Mouse (Mus musculus) erythroblast, adult 5-6 weeks (primary cell): Measurements from ENCODE around the gene Cnrip1. TPM values are rescaled to one million over a fixed set of nuclear protein-coding genes. Genes with fewer than 3 reads are reported as not detected.
"Not testable (repeated sequence)": the region's sequence is repeated elsewhere in the genome, so short reads cannot be mapped to it uniquely, and the experiment has no call there.

ENCODE experiments used
- ATAC-seq: replicated peaks from 2 replicates; pipeline ENCODE4 v1.8.0; 2016; ENCODE audit warnings: moderate number of reproducible peaks, mild to moderate bottlenecking, moderate TSS enrichment, inconsistent platforms; ENCODE audit not compliant: poor library complexity, low FRiP score, severe bottlenecking
- total RNA-seq, 2 experiments: library from RNA; stranded (forward) in 1 of 2; stranded (reverse) in 1 of 2; fragments of 150-400 nt in 1 of 2; fragments of 200-764, 138-1000 nt in 1 of 2; gene quantifications; 2 replicates each; pipeline versions ENCODE4 v1.2.3 to v1.2.4; 2015 to 2017; ENCODE audit warnings: low replicate concordance in 2 of 2

The Cnrip1 gene
- not detected in 2 replicates for total RNA-seq (2015; ENCODE audit: low replicate concordance)
- total RNA-seq (2017; ENCODE audit: low replicate concordance) = 1.1 TPM in 1 of 2 replicates, not detected in the other

GRCm38 (mm10) chr11:17051545-17052475 lies at the start of gene Cnrip1, which contains the start of gene Plek:
Gene Cnrip1 (plus strand): TSS chr11:17051586.
Gene Plek (minus strand): TSS chr11:17052381.
- no peak for ATAC-seq

- ATAC-seq = no peak
Observed at GRCm38 (mm10) chr11:17002739-17003373, 48.5 kb upstream of the Cnrip1 start.

- ATAC-seq = no peak
Observed at GRCm38 (mm10) chr11:17003757-17004156, 47.6 kb upstream of the Cnrip1 start.

DNA sequence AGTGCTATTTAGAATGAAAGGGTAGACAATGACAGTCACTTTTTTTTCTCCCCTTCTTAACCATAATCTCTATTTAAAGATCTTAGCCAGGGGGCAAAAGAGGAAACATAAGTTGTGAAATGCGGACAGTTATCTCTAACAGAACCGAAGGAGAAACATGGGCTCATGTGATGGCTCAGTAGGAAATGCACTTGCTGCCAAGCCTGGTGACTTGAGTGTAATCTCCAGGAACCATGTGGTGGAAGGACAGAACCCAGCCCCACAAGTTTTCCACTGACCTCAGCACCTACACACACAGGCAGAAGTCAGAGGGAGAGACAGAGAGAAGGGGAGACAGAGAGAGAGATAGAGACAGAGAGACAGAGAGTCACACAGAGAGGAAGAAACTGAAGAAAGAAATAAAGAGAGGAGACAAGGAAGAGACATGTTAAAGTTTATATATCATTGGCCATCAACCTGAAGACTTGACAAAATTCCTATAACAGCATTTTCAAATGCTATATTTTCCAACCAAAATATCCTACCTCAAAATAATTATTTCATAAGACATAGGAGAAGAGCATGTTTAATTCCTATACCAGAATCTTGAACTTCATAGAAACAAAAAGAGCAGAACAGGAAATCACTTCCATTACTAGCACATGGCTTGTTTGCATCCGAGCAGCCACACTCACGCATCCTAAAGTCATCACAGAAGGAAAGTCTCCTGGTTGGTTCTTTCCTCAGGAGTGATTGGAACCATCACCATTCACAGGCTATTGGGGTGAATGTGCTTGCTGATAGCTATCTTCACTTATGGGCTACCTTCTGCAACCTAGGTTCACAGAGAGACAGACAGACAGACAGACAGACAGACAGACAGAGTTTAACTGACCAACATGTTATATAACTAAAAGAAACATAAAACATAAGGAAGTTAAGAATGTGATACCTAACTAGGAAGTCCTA lies 46.2 kb upstream of the Cnrip1 start:
- ATAC-seq = peak; percentile 60; the same call in 1 of the 2 replicates

DNA sequence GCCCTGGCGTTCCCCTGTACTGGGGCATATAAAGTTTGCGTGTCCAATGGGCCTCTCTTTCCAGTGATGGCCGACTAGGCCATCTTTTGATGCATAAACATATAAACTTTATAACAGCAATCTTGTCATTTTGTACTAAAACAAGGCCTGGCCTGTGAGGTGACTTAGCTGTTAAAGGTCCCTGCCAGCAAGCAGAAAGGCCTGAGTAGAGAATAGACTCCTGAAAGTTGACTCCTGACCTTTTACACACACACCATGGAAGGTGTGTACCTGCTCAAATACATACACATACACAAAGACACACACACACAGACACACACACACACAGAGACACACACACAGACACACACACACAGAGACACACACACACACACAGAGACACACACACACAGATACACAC lies 44.9 kb upstream of the Cnrip1 start:
- not testable (repeated sequence) for ATAC-seq

DNA sequence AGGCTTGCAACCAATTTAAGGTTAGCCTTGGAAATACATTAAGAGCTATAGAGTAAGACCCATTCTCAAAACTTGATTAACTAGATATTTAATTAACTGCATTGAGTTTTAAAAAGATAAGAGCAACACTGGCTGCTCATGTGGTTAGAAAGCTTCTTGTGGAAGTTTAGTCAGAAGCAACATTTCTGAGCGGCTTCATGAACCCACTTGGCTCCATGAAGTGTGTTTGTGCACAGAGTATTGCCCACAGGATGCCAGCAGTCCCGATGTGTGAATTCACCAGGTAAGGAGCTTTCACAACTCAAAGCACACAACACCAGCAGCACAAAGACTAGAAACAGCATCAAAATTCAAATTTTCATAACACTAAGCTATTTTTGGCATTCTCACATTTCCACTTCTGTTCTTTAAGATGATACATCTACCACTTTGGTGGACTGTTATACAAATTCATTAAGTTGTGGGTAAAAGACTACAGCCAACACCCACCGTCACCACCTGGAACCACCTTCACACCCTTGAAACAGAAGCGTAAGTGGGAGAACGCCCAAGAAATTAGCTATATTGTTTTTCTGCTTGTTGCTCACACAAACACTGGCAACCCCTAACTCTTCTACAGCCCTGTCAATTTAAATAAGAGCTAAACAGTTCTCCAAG lies 43.7 kb upstream of the Cnrip1 start:
- ATAC-seq = no peak

DNA sequence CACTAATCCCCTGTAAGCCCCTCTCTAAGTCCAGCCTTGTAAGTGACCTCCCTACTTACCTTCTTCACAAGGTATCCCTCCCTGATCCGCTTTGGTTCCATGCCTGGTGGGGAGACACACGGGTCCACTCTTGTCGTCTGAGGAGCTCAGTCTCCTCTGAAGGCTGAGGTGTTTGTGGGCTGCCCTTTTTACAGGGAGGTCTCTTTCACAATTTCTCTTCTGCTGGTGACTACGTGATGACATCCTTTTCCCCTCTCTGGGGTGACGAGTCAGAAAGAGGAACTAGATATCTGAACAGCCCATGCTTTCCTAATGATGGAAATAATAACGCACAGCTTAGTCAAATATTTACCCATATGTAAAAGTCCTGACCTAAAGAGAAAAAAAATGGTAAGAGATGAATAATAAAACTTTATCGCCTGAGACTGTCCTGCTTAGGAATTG lies 42.9 kb upstream of the Cnrip1 start:
- ATAC-seq = no peak

DNA sequence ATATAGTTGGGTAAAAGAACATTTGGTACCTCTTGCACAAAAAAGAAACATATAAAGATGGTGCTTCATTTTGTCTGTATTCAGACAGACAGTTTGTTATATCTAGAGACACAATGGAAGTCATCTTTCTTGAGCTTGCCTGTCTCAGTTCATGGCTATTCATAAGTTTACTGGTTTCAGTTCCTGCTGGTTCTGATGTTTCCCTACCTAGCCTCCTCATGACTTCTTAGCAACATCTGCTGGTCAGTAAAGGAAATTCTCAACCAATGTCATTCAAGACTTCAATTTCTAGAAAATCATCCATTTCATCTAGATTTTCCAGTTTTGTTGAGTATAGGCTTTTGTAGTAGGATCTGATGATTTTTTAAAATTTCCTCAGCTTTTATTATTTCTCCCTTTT lies 38.4 kb upstream of the Cnrip1 start:
- no peak for ATAC-seq

GRCm38 (mm10) chr11:17019328-17019727 lies 32.1 kb upstream of the Cnrip1 start:
- ATAC-seq = no peak

GRCm38 (mm10) chr11:17023206-17023605 lies 28.2 kb upstream of the Cnrip1 start:
- no peak for ATAC-seq

GRCm38 (mm10) chr11:17023984-17024383 lies 27.4 kb upstream of the Cnrip1 start:
- no peak for ATAC-seq

DNA sequence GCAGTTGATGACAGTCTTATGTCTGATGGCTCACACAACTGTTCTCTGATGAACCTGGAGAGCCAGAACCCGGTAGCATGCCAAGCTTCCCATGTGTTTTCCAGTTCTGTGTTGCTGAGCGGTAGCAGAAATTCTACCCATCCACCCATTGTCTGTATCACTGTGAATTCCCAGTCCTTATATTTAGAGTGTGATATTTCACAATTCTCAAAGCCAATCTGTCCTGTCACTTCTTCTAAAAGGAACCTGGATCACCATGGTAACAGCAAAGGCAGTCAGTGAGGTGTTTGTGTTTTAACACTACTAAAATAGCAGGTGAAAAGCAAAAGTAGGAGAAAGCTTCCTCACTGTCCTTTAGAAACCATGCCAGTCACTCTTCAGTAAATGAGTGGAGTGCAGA lies 5.6 kb upstream of the Cnrip1 start:
- no peak for ATAC-seq

- no peak for ATAC-seq
Observed at GRCm38 (mm10) chr11:17052476-17053049, 1.2 kb downstream of the Cnrip1 start.

DNA sequence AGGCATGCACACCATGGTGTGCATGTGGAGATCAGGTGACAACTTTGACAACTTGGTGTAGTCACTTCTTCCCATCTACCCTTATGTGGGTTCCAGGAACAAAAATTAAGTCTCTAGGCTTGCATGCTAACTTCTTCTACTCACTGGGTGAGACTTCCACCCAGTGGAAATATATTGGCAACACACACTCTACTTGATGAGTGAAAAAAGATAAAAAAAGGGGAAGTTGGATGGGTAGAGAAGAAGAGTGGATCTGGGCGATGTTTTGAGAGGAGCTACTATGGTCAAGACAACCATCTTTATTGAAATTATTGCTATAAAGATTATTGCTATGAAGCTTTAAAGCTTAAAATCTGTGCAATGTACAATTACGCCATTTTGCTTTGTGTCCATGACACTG lies 18.0 kb downstream of the Cnrip1 start:
- not testable (repeated sequence) for ATAC-seq

GRCm38 (mm10) chr11:17075656-17076055 lies 24.3 kb downstream of the Cnrip1 start:
- ATAC-seq = no peak

DNA sequence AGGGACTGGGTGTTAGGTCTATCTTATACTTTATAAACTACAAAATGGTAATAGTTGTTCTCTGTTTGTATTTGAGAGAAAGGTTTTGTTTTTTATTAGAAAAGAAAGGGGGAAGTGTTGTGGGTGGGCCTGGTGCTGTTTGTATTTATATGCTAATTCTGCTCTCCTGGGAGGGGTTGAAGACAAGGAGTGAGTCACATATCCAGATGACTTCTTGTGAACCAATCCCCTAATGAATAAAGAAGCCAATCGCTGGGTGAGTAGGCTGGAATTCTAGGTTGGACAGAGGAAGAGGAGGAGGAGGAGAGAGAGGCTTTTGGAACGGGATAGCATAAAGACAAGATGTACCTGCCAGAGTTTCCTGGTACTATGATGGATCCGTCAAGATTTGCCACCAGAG lies 30.7 kb downstream of the Cnrip1 start:
- no peak for ATAC-seq

- ATAC-seq = no peak
Observed at GRCm38 (mm10) chr11:17082953-17083352, 31.6 kb downstream of the Cnrip1 start.

- no peak for ATAC-seq
Observed at GRCm38 (mm10) chr11:17083455-17083854, 32.1 kb downstream of the Cnrip1 start.

GRCm38 (mm10) chr11:17083866-17084265 lies 32.5 kb downstream of the Cnrip1 start:
- ATAC-seq = no peak
